Mouse (Mus musculus): Measurements from ENCODE around the gene Hoxa9.

The Hoxa9 gene

DNA sequence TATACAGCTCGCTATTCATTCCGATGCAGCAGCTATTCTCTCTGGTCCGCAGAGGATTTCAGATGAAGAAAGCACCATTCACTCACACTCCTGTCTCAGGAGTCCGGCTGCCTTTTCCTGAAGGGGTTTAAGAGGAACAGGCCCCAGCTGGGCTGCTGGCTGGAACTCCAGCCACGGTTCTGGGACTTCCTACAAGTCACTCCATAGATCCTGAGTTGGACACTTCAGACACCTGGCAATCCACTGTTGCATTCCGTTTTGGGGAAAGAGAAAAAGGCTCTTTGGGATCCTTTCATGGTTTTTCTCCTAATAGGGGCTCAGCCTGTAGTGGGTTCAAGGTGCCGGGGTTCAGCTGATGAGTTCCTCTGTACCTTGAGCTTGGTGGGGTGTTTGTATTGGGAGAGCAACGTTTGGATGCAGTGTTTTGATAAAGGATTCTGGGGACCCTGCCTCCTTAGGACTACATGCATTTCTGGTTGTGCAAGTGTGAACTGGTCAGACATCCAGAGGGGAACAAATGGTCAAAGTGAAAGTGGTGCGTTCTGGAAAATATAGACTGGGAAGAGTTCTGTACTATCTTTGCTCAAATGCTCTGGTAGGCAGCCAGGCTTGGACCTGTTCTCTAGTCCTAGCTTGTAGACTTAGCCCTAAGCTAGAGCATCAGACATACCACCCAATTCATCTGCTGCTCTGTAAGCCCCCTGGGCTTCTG lies 31.0 kb upstream of the Hoxa9 start:
- DNase-seq (ENCODE audit: low spot score): no peak

DNA sequence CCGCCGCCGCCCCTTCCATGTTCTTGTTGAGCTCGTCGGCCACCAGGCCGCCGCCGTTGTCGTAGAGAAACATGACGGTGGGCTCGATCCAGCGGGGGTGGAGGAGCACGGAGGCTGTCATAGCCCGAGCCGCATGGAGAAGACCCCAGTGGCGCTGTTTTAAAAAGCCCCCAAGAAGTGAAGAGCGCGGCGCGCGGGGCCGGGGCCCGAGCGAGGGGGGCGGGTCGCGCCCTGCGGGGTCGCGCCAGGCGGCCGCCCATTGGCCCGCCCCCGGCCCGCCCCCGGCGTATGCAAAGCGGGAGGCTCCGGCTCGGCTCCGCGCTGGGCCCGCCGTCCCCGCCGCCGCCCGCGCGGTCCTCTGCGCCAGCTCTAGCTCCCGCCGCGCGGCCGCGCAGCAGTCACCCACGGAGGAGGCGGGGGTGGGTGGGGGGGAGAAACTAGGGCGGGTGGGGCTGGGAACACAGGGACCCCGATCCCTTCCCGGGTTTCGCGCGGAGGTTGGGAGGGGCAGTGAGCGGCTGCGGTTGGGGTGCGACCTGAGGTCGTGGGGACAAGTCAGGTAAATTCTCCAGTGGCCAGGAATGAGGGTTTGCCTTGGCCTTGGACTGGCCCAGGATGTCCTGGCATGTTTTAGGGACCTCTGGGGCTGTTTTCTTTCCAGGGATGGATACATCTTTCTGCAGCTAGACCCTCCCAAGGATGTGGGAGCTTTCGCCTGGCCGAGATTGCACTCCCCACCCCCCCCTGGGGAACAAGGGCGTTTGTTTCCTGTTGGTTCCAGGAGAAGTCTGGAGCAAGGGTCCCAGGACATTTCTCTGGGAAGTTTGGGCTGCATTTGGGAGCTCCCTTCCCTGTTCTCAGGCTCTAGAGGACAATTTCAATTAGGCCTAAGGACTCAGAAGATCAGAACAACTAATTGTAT lies 30.0 kb upstream of the Hoxa9 start, which contains the start of gene Hoxa13:
TSS of gene Hoxa13 (minus strand) at position 227 of the 922 bp plus-strand sequence.
- no peak for DNase-seq (ENCODE audit: low spot score)

DNA sequence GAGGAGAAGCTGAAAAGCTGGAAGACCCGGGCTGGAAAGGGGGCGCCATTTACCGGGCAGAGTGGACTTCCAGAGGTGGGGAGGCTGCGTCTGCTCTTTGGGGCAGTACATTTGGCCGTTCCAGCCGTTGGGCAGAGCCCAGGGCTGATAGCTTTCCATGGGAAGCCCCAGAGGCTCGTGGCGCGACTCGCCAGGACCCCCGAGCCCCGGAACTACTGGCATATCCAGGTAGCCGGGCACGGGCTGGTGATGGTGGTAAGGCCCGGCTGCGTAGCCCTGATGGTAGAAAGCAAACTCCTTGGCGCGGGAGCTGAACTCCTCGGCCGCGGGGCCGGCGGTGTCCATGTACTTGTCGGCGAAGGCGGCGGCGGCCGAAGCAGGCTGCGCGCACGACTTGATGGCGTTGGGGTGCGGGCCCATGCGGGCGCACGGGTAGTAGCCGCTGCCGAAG lies 28.9 kb upstream of the Hoxa9 start:
- no peak for DNase-seq (ENCODE audit: low spot score)

DNA sequence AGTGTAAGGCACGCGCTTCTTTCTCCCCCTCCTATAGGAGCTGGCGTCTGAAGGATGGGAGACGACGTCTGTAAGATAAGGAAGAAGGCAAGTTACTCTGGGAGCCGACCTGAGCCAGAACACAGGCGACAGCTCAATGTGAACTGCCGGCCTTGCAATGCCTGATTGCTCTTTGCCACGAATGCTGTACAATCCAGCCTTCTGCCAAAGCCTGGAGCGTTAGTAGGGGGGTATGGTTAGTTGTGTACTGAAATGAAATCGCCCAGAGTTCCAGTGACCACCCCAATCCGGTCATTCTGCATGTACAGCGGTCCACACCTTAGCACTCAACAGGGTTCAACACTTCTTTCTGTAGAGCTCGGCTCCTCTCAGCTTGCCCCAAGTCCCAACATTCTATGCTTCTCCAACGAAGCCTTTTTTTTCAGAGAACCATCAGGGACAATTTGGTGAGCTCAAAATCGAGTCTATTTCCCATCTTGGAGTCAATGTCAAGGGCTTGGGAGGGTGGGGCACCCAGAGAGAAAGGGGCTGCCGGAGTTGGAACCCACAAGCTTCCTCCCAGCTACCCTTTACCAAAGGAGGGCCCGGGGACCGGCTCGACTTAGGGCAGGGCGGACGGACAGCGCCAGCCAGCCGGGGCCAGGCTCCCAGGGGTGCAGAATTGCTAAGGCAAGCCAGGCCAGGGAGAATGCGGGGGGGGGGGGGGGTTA lies 28.3 kb upstream of the Hoxa9 start:
- DNase-seq (ENCODE audit: low spot score): no peak

DNA sequence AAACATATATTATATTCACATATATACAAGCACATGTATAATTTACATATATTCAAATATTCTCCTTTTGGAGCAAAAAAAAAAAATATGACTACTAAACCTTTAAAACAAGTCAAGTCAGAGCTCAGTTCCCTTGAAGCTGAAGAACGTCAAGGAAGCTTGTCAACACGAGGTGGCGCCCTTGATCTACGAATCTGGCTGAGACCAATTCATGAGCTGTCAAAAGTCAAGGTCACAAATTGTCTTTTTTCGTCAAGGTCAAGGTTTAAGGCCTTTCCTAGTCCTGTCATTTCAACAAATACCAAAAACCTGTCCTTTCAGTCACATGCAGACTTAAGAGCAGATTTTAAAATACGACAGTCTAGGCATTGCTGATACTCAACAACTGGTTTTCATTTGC lies 26.1 kb upstream of the Hoxa9 start:
- DNase-seq (ENCODE audit: low spot score): no peak

DNA sequence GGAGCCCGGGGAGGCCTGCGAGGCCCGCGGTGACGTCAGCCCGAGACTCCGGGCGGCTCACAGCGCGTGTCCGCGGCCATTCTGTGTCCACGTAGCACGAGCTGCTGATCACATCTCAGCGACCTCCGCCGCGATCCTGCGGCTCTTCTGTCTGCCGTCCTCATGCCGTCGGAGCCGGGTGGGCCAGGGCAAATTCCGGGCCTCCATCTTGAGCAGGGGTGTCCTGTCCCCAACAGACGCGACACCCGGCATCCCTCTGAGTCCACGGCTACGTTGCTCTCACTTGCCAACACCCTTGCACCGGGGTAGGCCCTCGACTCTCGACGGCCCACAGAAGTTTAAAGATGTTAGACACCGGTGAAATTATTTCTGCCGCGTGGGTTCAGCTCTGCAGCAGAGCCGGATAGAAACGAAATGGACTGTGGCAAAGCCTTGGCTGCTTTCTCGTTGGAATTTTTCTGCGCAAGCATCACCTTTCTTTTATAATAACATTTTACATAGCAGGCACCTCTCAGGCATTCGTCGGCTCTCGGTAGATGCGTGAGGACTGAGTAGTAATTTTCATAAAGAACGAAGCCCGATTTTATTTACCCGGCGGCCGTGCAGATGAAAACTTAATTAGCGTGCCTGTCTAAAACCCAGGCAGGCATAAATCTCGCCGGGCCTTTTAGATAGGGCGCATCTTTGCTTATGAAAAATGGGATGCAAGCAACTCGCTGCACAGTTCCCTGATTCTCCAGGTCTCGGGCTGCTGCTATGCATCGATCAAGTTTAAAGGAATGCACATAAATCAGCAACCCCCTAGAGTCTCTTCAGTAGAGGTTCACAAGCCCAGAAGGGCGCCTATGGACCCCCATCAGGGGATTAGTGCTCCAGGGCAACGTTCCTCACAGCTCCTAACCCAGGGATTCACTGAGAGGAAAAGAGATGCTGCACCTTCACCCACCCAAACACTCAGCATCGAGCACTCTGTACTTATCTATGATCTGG lies 22.9 kb upstream of the Hoxa9 start:
- DNase-seq (ENCODE audit: low spot score): peak; percentile 16

DNA sequence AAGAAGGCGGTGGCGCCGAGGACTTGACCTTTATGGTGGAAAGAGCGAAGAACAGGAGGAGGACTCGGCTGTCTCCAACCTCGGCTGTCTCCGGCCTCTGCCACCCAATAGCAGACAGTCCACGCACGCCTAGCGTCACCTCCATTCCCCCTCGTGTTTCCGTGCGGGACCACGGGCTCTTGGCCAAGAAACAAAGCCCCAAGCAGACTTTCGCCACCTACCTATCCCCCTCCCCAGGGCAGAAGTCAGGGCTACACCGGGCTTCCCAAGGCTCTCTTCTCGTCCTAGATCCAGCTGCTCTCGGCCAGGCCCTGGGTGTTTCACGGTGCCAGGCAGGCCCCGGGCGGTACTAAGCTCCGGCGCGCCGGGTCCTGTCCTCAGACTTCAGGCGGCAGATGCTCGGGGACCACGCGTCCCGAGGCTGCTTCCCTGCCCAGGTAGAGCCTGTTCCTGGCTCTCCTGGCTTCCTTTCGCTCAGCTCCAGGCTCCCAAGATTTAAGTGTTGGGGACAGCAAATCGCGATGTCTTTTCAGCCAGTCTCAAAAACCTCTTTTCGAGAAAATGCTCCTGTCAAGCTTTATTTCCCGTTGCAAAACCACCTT lies 22.0 kb upstream of the Hoxa9 start:
- peak; percentile 14 for DNase-seq (ENCODE audit: low spot score)

DNA sequence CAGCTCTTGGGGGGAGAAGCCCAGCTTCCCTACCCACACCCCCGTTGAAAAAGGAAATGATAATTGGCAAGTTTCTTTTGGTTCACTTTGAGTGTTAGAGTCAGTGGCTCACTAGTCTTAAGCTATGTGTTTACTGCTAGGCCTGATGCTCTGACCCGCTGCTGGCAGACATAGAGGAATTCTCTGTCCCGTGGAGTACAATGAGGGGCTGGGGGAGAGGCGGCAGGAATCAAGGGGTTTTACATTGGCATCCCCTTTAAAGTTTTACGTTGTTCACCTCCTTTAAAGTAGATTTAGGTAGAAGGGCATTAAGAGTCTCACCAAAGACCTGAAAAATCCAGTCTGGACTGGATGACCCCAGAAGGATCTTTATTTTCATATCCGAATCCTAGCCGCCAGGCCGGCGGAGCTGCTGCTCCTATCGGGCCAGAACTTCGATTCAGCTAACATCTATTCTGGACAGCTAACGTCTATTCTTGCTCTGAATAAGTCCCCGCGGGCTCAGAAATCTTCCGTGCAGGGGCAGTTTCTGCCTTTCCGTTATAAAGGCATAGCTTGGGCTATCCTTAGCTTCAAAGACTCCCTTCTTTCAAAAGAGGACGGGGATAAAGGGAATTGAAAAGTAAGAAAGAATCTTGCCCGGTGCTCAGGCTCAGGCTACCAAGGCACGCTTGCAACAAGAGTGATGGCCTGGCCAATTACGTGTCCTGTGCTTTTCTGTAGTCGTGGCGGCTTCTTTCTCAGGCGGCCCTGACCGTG lies 21.3 kb upstream of the Hoxa9 start:
- DNase-seq (ENCODE audit: low spot score): peak; percentile 8

DNA sequence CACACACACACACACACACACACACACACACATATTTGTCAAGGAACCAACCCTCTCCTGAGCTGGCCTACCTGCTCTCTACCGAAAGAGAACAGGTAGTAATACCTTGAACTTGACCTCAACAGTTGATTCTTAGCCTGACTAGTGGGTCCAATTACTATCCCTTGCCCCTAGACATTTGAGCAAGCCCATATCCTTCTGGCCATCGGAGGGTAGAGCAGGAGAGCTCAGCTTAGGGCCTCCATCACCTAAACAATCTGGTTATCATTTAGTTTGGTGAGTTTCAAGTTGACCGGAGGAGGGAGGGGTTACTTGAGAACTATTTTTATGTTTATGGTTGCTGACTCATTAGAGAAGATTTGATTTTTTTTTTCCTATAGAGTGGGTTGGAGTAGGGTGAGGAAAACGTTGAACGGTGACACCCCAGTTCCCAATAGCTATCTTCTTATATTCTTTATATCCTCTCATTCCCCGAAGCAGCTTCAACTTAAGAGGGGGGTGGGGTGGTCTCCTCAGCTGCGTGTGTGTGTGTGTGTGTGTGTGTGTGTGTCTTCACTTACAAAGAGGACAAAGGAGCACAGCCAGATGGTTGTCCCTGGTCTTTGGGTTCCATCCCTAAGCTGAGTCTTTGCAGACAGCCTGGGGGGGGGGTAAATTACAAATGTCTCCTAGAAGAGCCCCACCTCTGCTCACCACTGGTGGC lies 20.4 kb upstream of the Hoxa9 start:
- DNase-seq (ENCODE audit: low spot score): peak; percentile 6

DNA sequence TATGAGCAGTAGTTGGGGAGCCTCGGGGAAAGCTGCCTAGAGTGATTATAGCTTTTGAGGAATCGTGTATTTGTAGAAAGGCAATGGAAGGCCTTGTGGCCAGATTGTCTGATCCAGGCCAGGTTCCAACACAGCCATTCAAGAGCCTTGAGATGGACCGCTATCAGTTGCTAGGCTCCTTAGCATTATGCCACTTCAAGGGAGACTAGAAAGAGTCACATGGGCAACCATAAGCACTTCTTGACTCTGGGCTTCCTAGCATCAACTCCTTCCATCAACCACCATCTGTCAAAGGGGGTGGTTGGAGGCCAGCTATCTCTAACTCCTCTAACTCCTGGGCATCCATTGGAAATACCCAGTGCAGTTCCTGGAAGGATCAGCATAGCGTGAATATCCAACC lies 18.9 kb upstream of the Hoxa9 start:
- DNase-seq (ENCODE audit: low spot score): no peak

DNA sequence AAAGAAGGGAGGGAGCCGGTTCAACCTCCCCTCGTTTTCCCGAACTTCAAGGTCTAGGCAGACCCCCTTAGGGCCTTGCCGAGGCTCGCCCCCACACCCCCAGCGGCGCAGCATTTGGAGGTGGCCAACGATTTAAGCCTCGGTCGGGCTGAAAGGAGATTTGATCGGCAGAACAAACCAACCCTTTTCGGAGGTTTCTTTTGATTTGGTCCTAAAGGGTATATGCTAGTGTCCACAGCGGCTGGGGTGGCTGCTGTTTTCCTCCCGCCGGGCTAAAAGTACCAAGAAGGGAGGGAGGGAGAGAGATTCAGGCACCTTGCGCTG lies 18.5 kb upstream of the Hoxa9 start:
- peak; percentile 7 for DNase-seq (ENCODE audit: low spot score)

DNA sequence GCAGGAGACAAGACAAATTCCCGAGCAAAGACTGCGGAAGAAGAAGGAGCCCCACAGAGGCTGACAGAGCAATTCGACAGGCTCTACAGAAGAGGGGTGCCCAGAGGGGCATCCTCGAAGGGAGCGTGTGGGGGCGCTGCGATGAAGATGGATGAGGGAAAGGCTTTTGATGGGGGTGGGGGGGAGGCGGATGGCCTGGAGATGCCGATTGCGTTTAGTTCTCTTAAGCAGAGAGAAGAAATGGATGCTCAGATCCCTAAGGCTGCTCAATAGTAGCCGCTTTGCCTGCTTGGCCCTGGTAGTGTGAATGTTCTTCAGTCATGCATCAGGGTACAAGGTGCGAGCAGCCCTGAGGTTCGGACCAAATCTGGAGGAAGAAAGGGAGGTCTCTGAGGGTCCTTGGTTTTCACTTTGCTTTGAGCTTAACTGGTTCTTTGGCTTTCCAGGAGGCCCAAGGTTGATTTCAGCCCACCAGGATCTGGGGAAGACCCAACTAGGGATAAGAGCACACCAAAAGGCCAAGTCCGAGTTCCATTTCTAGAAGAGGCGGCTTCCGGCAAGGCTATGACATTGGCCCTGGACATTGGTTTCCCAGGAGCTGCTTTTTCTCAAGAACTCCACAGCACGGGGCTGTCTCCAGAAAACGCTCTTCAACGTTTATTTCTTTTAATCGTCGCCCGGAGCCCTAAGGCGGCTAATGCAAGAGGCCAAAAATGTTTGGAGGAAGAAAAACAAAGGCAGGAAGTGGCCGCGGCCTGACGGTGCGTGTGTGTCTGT lies 17.9 kb upstream of the Hoxa9 start:
- DNase-seq (ENCODE audit: low spot score): peak; percentile 8

DNA sequence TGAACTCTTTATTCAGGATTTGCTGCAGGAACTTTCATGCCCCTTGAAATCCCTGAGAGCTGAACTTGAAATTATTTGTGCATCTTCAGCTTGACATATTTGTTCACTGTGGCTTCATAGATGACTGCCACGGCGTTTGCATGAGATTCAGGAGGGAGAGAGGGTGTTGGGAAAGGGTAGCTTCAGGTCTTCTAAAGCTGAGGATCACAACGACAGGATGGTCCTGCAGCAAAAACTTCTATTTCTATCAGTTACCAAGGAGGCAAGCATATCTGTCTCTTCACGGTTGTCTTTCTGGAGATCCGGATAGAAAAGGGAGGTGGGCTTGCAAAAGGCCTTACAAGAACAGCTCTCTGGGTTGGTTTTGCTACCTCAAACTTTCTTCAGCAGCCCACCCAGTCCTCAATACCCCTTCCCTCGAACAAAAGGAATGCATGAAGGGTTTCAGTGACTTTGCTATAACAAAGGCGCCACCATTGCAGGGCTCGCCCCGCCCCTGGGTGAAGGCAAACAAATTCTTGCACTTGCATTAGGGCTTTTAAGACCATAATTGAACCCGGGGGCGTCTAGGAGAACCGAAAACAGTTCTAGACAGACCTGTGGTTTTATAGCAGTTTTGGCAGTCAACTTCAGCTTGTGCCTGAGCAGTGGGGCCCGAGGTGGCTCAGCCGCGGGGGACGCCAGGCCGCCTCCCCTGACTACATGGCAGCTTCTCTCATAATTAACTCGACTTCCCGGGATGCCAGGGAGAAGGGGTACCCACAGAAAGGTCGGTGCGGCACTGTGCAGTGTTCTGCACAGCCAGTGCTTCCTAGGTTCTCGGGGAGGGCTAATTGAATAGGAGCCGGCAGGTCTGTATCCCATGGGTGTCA lies 17.1 kb upstream of the Hoxa9 start:
- peak; percentile 8 for DNase-seq (ENCODE audit: low spot score)

DNA sequence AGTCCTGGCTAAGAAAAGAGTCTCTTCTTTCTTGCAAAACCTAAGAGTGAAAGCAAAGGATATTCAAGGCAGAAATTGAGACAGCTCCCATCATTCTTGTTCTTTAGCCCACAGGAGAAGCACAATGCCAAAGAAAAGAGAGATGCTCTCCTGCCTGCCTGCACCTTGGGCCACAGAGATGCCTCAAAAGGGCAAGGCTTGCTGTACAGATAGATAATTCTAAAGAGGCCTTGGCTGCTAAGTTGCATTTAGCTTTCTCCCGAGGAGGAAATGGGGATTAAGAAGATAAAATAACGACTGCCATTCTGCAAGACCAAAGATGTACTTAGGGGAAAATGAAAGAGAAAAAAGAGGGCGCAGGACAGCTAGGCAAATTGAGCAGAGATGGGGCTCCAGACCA lies 16.0 kb upstream of the Hoxa9 start:
- DNase-seq (ENCODE audit: low spot score): no peak

DNA sequence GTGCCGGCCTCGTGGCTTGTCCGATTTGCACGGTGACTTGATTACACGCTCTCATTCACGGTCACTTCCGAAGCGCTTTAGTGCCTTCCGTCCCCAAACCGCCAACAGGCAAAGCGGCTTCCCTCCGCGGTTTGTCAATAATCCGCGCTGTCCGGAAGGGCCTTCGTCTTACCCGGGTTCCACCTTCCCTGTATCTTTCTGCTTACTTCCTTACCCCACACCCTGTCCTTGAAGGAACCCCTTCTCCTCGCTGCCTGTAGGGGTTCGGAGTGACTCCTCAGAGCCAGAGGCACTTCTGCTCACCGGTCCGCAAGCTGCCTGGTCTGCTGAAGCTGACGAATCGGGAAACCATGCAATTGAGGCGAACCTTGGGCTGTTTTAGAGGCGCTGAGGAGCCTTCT lies 15.5 kb upstream of the Hoxa9 start:
- peak; percentile 11 for DNase-seq (ENCODE audit: low spot score)

DNA sequence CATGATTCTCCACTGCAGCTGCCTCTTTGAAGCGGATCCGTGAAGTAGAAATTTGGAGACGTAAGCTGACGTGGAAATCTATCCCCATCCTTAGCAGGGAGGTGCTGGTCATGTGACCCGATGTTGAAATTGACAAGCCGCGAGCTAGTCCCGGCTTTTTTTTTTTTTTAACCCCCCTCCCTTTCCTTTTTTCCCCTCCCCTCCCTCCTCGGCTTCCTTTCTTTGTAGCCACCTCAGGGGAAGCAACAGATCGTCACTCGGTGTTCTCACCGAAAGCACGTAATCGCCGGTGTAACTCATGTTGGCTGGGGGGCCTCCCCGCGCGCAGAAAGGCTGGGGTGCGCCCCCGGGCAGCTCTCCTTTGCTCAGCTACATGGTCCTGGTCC lies 14.9 kb upstream of the Hoxa9 start, which contains the start of gene Hoxa11:
TSS of gene Hoxa11 (minus strand) at position 54 of the 386 bp plus-strand sequence.
- DNase-seq (ENCODE audit: low spot score): peak; percentile 21

DNA sequence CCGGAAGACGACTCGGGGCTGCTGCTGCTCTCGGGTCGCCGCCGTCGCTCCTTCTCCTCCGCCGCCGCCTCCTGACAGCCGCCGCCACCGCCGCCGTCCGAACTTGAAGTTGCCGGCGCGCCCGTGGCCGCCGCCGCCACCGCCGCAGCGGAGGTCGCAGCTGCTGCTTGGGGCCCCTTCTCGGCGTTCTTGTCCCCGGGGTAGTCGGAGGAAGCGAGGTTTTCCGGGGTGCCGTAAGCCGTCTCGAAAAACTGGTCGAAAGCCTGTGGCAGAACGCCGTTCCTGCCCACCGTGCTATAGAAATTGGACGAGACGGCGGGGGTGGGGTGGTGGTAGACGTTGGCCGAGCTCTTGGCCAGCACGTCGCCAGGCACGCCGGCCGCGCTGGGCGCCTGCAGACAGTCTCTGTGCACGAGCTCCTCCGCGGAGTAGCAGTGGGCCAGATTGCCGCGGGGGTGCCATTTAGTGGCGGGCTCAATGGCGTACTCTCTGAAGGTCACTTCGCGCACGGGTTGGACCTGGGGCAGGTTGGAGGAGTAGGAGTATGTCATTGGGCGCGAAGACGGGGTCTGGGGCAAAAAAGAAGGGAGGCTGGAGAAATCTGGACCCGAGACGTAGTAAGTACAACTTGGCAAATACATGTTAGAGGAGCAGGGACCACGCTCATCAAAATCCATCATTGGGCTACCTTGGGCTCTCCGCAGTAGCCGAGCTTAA lies 14.3 kb upstream of the Hoxa9 start:
- DNase-seq (ENCODE audit: low spot score): peak; percentile 15
